Mouse (Mus musculus): Measurements from ENCODE around the gene Zfp335. TPM values are rescaled to one million over a fixed set of nuclear protein-coding genes. Genes with fewer than 3 reads are reported as not detected.
A peak's percentile ranks its signal among the peaks of the same experiment; 100 is the strongest.
"Not testable (repeated sequence)": the region's sequence is repeated elsewhere in the genome, so short reads cannot be mapped to it uniquely, and the experiment has no call there.

Gene Zfp335
- polyA plus RNA-seq, 1 experiment from 2014 or later = 3.6 TPM

DNA sequence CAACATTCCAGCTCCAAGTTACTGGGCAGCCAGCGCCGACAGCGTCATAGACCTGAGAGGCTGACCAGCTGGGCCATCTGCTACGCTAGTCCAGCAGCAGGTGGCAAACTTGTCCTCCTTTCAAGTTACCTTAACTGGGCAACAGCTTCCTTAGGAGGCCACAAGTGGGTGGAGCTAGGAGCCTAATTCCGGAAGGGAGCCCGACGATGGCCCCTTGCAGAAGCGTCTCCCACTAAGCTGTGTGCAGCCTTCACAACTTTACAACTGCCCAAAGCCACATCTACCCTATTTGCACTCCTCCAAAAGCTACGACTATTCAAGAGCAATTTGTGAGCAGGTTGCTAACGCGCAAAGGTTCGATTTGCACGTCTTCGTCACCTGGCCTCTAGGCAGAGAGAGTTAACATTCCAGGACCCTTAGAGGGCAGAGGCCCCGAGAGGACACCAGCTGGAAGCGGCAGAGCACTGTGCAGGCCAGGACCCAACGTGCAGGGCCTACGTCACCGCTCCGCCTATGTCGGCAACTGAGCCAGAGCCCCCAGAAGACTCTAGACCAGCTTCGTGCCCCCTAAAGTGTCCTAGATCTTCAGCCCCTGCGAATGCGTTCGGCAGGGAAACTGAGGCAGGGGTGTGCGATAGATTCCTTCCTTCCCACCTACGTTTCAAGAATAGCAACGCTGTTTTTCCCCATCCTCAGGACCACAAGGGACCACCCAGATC is 32.9 kb downstream of the Zfp335 start:
- peak; percentile 50 for ATAC-seq
- Histone ChIP-seq H3K9ac (ENCODE audit: low read depth, low read length) (peak overlapping the region; percentile 100), H3K4me1 (replicated peaks; ENCODE audit: control insufficient read depth, insufficient read depth, low read length) (no peaks in the 10 kb centered on the region), H3K9me3 (ENCODE audit: control insufficient read depth) (no peaks in the 10 kb centered on the region), H3K36me3 (ENCODE audit: control insufficient read depth, insufficient read depth) (peaks cover 12% of the 10 kb centered on the region), H3K4me3 (ENCODE audit: low read depth, low read length) (peak overlapping the region; percentile 98), H3K27ac (ENCODE audit: low read depth, low read length) (peak overlapping the region; percentile 100), H3K4me2 (replicated peaks; ENCODE audit: low read depth) (peak overlapping the region; percentile 97), H3K27me3 (replicated peaks; ENCODE audit: control insufficient read depth, insufficient read depth, low read length) (no peaks in the 10 kb centered on the region)
- 2% methylated on average over 28 of the region's 28 CpGs for WGBS
- peak; percentile 55 for TF ChIP-seq CTCF (IDR thresholded peaks at IDR 0.05; ENCODE audit: low read depth)

- peak overlapping the region; percentile 98 for H3K4me3 ChIP-seq (ENCODE audit: low read depth, low read length)
- not testable (repeated sequence) for H3K4me1 ChIP-seq (replicated peaks; ENCODE audit: control insufficient read depth, insufficient read depth, low read length); H3K27ac ChIP-seq (ENCODE audit: low read depth, low read length); H3K27me3 ChIP-seq (replicated peaks; ENCODE audit: control insufficient read depth, insufficient read depth, low read length); ATAC-seq; H3K36me3 ChIP-seq (ENCODE audit: control insufficient read depth, insufficient read depth); H3K9ac ChIP-seq (ENCODE audit: low read depth, low read length); H3K9me3 ChIP-seq (ENCODE audit: control insufficient read depth)
- peak; percentile 42 for TF ChIP-seq CTCF (IDR thresholded peaks at IDR 0.05; ENCODE audit: low read depth)
- WGBS = 65% methylated on average over 11 of the region's 11 CpGs
- peak overlapping the region; percentile 97; the same call in 1 of the 2 replicates for H3K4me2 ChIP-seq (replicated peaks; ENCODE audit: low read depth)
Measured at GRCm38 (mm10) chr2:164877376-164878215, 34.0 kb downstream of the Zfp335 start.

DNA sequence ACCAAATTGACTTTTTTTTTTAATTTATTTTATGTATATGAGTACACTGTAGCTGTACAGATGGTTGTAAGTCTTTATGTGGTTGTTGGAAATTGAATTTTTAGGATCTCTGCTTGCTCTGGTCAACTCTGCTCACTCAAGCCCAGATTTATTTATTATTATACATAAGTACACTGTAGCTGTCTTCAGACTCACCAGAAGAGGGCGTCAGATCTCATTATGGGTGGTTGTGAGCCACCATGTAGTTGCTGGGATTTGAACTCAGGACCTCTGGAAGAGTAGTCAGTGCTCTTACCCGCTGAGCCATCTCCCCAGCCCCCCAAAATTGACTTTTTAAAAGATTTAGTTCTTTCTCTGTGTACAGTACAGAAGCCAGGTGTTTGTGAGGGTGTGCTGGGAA is 35.9 kb downstream of the Zfp335 start:
- not testable (repeated sequence) for ATAC-seq
- peak; percentile 24 for TF ChIP-seq CTCF (IDR thresholded peaks at IDR 0.05; ENCODE audit: low read depth)

GRCm38 (mm10) chr2:164874239-164874769 is 37.3 kb downstream of the Zfp335 start:
- Histone ChIP-seq H3K27me3 (replicated peaks; ENCODE audit: control insufficient read depth, insufficient read depth, low read length) (no peaks in the 10 kb centered on the region), H3K4me2 (replicated peaks; ENCODE audit: low read depth) (no peak overlapping the region), H3K9ac (ENCODE audit: low read depth, low read length) (no peak overlapping the region), H3K4me3 (ENCODE audit: low read depth, low read length) (no peak overlapping the region), H3K4me1 (replicated peaks; ENCODE audit: control insufficient read depth, insufficient read depth, low read length) (peaks cover 3% of the 10 kb centered on the region; the same call in 1 of the 2 replicates), H3K36me3 (ENCODE audit: control insufficient read depth, insufficient read depth) (no peaks in the 10 kb centered on the region; the same call in 1 of the 2 replicates), H3K27ac (ENCODE audit: low read depth, low read length) (peak overlapping the region; percentile 46), H3K9me3 (ENCODE audit: control insufficient read depth) (no peaks in the 10 kb centered on the region)
- WGBS = 21% methylated on average over 1 of the region's 1 CpGs
- no peak for ATAC-seq
- TF ChIP-seq CTCF (IDR thresholded peaks at IDR 0.05; ENCODE audit: low read depth) = no peak

More for the DNA sequence above, 35.9 kb downstream of the Zfp335 start:
- H3K27me3 ChIP-seq (replicated peaks; ENCODE audit: control insufficient read depth, insufficient read depth, low read length); H3K4me1 ChIP-seq (replicated peaks; ENCODE audit: control insufficient read depth, insufficient read depth, low read length); H3K9ac ChIP-seq (ENCODE audit: low read depth, low read length); H3K36me3 ChIP-seq (ENCODE audit: control insufficient read depth, insufficient read depth); H3K4me3 ChIP-seq (ENCODE audit: low read depth, low read length); H3K27ac ChIP-seq (ENCODE audit: low read depth, low read length); H3K9me3 ChIP-seq (ENCODE audit: control insufficient read depth); H3K4me2 ChIP-seq (replicated peaks; ENCODE audit: low read depth): not testable (repeated sequence)
- 53% methylated on average over 2 of the region's 2 CpGs for WGBS

DNA sequence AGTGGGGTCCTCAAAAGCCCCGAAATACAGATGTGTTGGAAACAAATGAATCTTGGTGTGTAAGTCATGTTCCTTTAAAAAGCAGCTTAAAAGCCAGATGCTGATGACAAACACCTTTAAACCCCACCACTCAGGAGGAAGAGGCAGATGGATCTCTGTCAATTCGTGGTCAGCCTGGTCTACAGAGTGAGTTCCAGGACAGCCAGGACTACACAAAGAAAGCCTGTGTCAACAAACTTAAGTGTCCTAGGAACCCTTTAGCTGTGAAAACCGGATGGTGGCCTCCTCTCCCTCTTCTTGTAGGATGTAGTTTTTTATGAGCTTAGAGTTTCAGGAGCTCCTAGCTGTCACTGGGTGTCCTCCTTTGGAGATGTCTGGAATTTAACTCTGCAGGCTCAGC is 37.9 kb downstream of the Zfp335 start:
- Histone ChIP-seq H3K4me3 (ENCODE audit: low read depth, low read length) (no peak overlapping the region), H3K36me3 (ENCODE audit: control insufficient read depth, insufficient read depth) (no peaks in the 10 kb centered on the region; the same call in 1 of the 2 replicates), H3K27me3 (replicated peaks; ENCODE audit: control insufficient read depth, insufficient read depth, low read length) (no peaks in the 10 kb centered on the region), H3K9me3 (ENCODE audit: control insufficient read depth) (no peaks in the 10 kb centered on the region), H3K27ac (ENCODE audit: low read depth, low read length) (peak overlapping the region; percentile 46; the same call in 1 of the 2 replicates), H3K4me1 (replicated peaks; ENCODE audit: control insufficient read depth, insufficient read depth, low read length) (peaks cover 3% of the 10 kb centered on the region; the same call in 1 of the 2 replicates), H3K9ac (ENCODE audit: low read depth, low read length) (no peak overlapping the region), H3K4me2 (replicated peaks; ENCODE audit: low read depth) (no peak overlapping the region)
- whole genome bisulfite sequencing = 44% methylated on average over 3 of the region's 3 CpGs
- no peak for ATAC-seq
- no peak for TF ChIP-seq CTCF (IDR thresholded peaks at IDR 0.05; ENCODE audit: low read depth)
